Mouse (Mus musculus) heart, adult 10 weeks (tissue): ENCODE measurements around the gene Defb18. TPM values are rescaled to one million over a fixed set of nuclear protein-coding genes. Genes with fewer than 3 reads are reported as not detected.

Experiments used
- polyA plus RNA-seq: library from polyadenylated mRNA; stranded (reverse); fragments of 350-450 nt; fragmentation: Illumina TruSeq; extraction: RNeasy Lipid Tissue Mini Kit (QIAGEN cat#74804); gene quantifications from one replicate; pipeline ENCODE4 v1.2.3, GENCODE M21; 2014; ENCODE audit warnings: low read depth, low replicate concordance

The Defb18 gene
- polyA plus RNA-seq = not detected

DNA sequence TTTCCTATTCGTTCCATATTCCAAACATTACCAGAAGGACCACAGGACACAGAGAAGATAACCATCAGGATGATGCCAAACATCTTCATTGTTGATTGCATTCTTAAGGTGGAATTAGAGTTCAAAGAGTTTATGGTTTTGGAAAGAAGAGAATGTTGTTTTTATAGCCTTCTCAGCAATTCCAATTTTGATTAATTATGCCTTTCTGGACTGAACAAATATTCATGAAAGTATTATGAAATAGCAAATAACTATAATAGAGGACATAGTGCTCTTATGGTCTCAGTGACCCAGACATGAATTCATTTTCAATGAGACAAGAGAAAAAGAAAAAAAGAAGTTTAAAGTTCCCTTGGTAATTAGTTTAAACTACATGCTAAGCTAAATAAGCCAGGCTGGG is at the start of gene Defb18:
Gene Defb18, minus strand, starts transcription at position 101 of the 400 bp plus-strand sequence.

DNA sequence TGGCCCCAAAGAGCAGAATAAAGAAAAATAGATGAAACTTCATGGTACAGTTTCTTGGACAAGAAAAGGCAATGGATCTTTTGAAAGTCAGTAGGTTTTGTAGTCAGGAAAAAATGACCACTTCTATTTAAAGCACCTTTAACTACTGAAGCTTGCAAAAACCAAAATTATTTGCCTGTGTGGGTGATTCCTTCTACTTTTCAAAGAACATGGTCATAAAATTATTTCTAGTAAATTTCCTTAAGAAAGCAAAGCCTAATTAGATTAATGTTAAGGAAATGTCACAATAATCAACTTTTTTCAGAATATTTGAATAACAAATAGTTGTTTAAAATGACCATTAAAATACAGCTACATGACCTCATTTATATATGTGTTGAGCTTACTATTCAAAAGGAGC is 27.8 kb upstream of the Defb18 start, which contains the start of gene Defb41:
Gene Defb41, minus strand, starts transcription at position 101 of the 400 bp plus-strand sequence.

Other genes starting within 250 kb of the Defb18 start
- not detected for gene Crisp4, start 91.5 kb downstream of the Defb18 start, polyA plus RNA-seq
- not detected for gene Defb41, start 27.7 kb upstream of the Defb18 start, polyA plus RNA-seq